Mouse (Mus musculus) thymus, postnatal 14 days (tissue): ENCODE measurements around the gene Sf3b4.

Experiments
- DNase-seq: peaks from one replicate; pipeline ENCODE4 v3.0.0; 2021

Gene Sf3b4

GRCm38 (mm10) chr3:96220765-96221639 lies 48.9 kb downstream of the Sf3b4 start, which contains the start of the genes Hist2h2ac and Hist2h2be:
Gene Hist2h2ac, minus strand, starts transcription at chr3:96220880.
Gene Hist2h2be, plus strand, starts transcription at chr3:96221119.
- DNase-seq, result peak; percentile 92

- DNase-seq, result peak; percentile 46
Measured at GRCm38 (mm10) chr3:96221640-96222038, 49.5 kb downstream of the Sf3b4 start.

DNA sequence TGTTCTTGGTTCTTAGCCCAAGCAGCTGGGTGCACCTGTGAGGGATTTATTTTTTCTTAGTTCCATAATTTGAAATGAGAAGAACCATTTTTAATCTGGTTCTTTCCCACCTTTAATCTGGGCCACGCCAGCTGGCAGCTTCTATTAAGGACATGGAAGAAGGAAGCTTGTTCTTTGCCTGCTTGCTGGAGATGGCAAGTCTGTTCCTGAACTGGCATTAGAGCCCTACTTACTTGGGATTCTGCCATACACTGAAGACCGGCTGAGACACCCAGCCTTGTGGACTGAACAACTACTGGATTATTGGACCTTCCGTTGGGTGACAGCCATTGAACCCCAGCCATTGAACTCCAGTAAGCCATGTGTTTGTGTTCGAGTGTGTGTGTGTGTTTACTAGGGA lies 50.6 kb downstream of the Sf3b4 start:
- DNase-seq, result no peak

DNA sequence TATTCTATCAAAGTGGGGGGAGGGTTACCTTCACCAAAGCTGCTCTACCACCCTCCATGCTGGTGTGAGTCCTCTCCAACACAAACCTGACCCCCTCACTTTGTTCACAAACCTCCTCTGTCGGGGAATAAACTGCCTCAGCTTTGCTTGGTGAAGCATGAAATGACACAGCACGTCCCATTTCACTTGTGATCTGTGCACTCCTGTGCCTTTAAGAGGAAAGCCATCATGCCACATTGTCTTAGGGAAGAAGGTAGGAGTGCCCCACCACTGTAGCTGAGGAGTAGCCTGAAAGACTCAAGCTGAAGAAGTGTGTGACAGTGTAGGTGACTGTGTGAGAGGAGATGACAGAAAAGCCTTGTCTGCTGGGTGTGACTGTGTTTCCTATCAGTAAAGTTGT lies 53.3 kb downstream of the Sf3b4 start:
- no peak for DNase-seq
